Mouse (Mus musculus) olfactory bulb, adult 2 months (tissue): ENCODE data around the gene Maip1. TPM values are rescaled to one million over a fixed set of nuclear protein-coding genes. Genes with fewer than 3 reads are reported as not detected.
A peak's percentile ranks its signal among the peaks of the same experiment; 100 is the strongest.

Experiments used
- H3K27ac ChIP-seq: fragments of 200-500 bp; 2 replicates; pipeline ENCODE4 v1.5.1; 2012; ENCODE audit warnings: low read depth, low read length; ENCODE audit not compliant: insufficient read depth
- H3K4me1 ChIP-seq: fragments of 200-500 bp; 2 replicates; pipeline ENCODE4 v1.6.1; 2012; ENCODE audit warnings: low read length; ENCODE audit not compliant: control insufficient read depth, insufficient read depth
- H3K4me3 ChIP-seq: fragments of 200-500 bp; 2 replicates; pipeline ENCODE4 v1.5.1; 2012; ENCODE audit warnings: mild to moderate bottlenecking, low read depth, low read length, moderate library complexity; ENCODE audit not compliant: insufficient read depth
- CTCF ChIP-seq: fragments of 200-500 bp; IDR thresholded peaks from 2 replicates; pipeline ENCODE4 v1.5.1; 2012; ENCODE audit warnings: low read depth, mild to moderate bottlenecking, low read length, moderate library complexity; ENCODE audit not compliant: insufficient read depth
- POLR2A ChIP-seq: fragments of 200-500 bp; IDR thresholded peaks from 2 replicates; pipeline ENCODE4 v1.6.1; 2012; ENCODE audit warnings: mild to moderate bottlenecking, low read depth, low read length, moderate library complexity; ENCODE audit not compliant: insufficient read depth
- WGBS: fragments of 180-500 bp; shearing (Covaris S2); methylation state at CpG from one replicate; pipeline ENCODE4 v1.1.7; 2018; 5-methylcytosine and 5-hydroxymethylcytosine counted together
- polyA plus RNA-seq: library from polyadenylated mRNA; stranded (reverse); fragments of >200 nt; gene quantifications from 2 replicates; pipeline ENCODE4 v1.2.4, GENCODE M21; 2012; ENCODE audit warnings: low replicate concordance; ENCODE audit not compliant: missing spikeins, insufficient read depth, insufficient read length

Gene Maip1
- polyA plus RNA-seq, 1 experiment: not detected

- no peak for TF ChIP-seq CTCF
- no peak for TF ChIP-seq POLR2A
- H3K4me3 ChIP-seq: no peak overlapping the region
- WGBS: 90% methylated on average over 2 of the region's 2 CpGs
- H3K4me1 ChIP-seq: peaks cover 3% of the 10 kb centered on the region; the same call in 1 of the 2 replicates
- H3K27ac ChIP-seq: no peak overlapping the region
These were observed 2.9 kb downstream of the Maip1 start for GRCm38 (mm10) chr1:57408994-57409393.

- no peak overlapping the region for H3K27ac ChIP-seq
- 60% methylated on average over 2 of the region's 2 CpGs for WGBS
- TF ChIP-seq POLR2A: no peak
- TF ChIP-seq CTCF: no peak
- no peak overlapping the region for H3K4me3 ChIP-seq
- H3K4me1 ChIP-seq: no peaks in the 10 kb centered on the region
These were observed 7.3 kb downstream of the Maip1 start for GRCm38 (mm10) chr1:57413397-57413796.

GRCm38 (mm10) chr1:57423696-57424095 lies 17.6 kb downstream of the Maip1 start:
- H3K4me1 ChIP-seq: no peaks in the 10 kb centered on the region
- no peak overlapping the region for H3K4me3 ChIP-seq
- H3K27ac ChIP-seq: no peak overlapping the region
- 3% methylated on average over 1 of the region's 1 CpGs for WGBS
- TF ChIP-seq CTCF (no peak), POLR2A (no peak)

GRCm38 (mm10) chr1:57428368-57429308 lies 22.5 kb downstream of the Maip1 start:
- WGBS: 20% methylated on average over 16 of the region's 16 CpGs
- H3K4me3 ChIP-seq: peak overlapping the region; percentile 27; the same call in 1 of the 2 replicates

GRCm38 (mm10) chr1:57429786-57430483 lies 23.8 kb downstream of the Maip1 start:
- 10% methylated on average over 12 of the region's 12 CpGs for whole genome bisulfite sequencing
- TF ChIP-seq POLR2A (no peak), CTCF (no peak)
- Histone ChIP-seq H3K4me3 (no peak overlapping the region), H3K27ac (no peak overlapping the region), H3K4me1 (no peaks in the 10 kb centered on the region)

More at GRCm38 (mm10) chr1:57428368-57429308, 22.5 kb downstream of the Maip1 start:
- TF ChIP-seq POLR2A (no peak), CTCF (no peak)
- H3K27ac ChIP-seq: no peak overlapping the region
- no peaks in the 10 kb centered on the region for H3K4me1 ChIP-seq

- 94% methylated on average over 7 of the region's 7 CpGs for WGBS
- TF ChIP-seq CTCF (no peak), POLR2A (no peak)
These were observed 27.0 kb downstream of the Maip1 start for GRCm38 (mm10) chr1:57433141-57433540.

GRCm38 (mm10) chr1:57436408-57436807 lies 30.3 kb downstream of the Maip1 start:
- H3K4me1 ChIP-seq: no peaks in the 10 kb centered on the region
- no peak overlapping the region for H3K27ac ChIP-seq
- WGBS: 20% methylated on average over 9 of the region's 9 CpGs
- TF ChIP-seq POLR2A (no peak), CTCF (no peak)
- no peak overlapping the region; the same call in 1 of the 2 replicates for H3K4me3 ChIP-seq

More at GRCm38 (mm10) chr1:57433141-57433540, 27.0 kb downstream of the Maip1 start:
- no peak overlapping the region for H3K4me3 ChIP-seq
- no peak overlapping the region for H3K27ac ChIP-seq
- no peaks in the 10 kb centered on the region for H3K4me1 ChIP-seq

- no peak overlapping the region for H3K27ac ChIP-seq
- 2% methylated on average over 9 of the region's 9 CpGs for WGBS
- no peaks in the 10 kb centered on the region for H3K4me1 ChIP-seq
- TF ChIP-seq POLR2A (no peak), CTCF (no peak)
- no peak overlapping the region for H3K4me3 ChIP-seq
These were observed 30.8 kb downstream of the Maip1 start for GRCm38 (mm10) chr1:57436954-57437353.

GRCm38 (mm10) chr1:57439026-57439425 lies 32.9 kb downstream of the Maip1 start:
- Histone ChIP-seq H3K4me3 (no peak overlapping the region), H3K27ac (no peak overlapping the region), H3K4me1 (no peaks in the 10 kb centered on the region)
- WGBS: 90% methylated on average over 6 of the region's 6 CpGs
- TF ChIP-seq CTCF (no peak), POLR2A (no peak)
